Mouse (Mus musculus) ovary, postnatal 36 days (tissue): ENCODE results near the gene Socs5.

Experiments
- DNase-seq: peaks from one replicate; pipeline ENCODE4 v3.0.0; 2022; ENCODE audit warnings: low spot score, mixed read lengths

Gene Socs5

DNA sequence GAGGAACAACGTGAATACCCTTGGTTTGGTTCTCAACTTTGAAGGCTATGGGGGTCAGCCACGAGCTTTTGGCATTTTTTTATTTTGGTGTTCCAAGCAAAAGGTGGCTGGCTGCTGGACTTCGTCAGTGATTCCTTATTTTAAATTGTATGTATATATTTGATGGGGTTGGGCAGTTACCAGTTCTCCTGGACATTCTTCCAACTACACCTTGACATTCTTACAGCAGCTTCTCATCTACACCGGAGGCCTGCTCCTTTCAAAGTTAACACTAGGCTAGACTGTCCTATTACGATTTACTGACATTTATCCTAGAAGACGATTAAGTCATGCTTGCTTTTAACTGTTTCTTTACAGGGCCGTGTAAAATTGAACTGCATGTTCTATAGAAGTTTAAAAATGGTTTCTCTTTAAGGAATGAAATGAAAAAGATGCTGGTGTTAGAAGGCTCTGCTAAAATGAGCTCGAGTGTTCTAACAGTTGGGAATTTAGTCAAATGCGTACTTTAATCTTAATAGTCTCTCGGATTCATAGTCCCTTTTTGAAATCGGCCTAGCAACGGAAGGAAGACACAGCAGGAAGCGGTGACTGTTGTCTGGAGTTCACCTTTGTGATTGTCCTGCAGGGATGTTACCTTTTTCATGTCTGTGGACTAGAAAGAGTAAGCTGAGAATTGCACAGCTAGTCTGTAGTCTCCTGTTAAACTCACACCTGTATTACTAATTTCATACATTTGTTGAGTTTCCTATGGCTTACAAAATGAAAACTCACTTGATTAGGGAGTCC lies 1.2 kb downstream of the Socs5 start:
- no peak for DNase-seq

- DNase-seq, result no peak
These were observed 2.0 kb downstream of the Socs5 start for GRCm38 (mm10) chr17:87109504-87109903.

GRCm38 (mm10) chr17:87112852-87113592 lies 5.5 kb downstream of the Socs5 start:
- no peak for DNase-seq

DNA sequence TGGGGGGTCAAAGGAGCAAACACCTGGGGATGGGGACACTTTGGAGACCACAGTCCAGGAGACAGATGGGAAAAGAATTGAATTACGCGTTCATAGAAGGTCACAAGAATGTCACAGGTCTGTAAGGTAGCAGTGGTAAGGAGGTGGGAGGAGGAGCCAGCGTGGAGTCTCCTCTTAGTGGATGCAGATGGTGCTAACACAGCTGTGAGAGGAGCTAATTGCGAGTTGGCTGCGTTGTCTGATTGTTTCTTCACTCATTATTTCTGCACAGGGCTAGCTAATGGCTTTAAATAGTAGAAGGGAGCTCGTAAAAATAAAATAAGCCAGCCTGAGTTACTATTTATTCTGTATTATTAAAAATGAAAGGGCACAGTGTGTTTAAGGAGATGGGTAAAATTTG lies 8.1 kb downstream of the Socs5 start:
- DNase-seq, result no peak

GRCm38 (mm10) chr17:87118966-87119526 lies 11.6 kb downstream of the Socs5 start:
- no peak for DNase-seq

DNA sequence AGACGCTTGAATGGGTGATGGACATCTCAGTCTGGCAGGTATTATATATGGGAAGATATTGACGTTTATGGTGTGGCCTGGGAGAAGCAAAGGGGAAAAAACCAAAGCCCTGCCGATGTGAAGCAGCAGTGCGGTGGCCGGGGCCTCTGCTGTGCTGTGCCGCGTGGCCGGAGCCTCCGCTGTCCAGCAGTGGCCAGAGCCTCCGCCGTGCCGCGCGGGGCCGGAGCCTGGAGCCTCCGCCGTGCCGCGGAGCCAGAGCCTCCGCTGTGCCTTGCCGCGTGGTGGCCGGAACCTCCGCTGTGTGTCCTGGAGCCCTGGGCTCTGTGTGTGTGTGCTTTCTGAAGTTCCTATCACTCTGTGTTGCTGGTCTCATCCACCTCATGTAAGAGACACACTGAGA lies 17.9 kb downstream of the Socs5 start:
- peak; percentile 20 for DNase-seq

- no peak for DNase-seq
These were observed 24.8 kb downstream of the Socs5 start for GRCm38 (mm10) chr17:87132258-87132657.

DNA sequence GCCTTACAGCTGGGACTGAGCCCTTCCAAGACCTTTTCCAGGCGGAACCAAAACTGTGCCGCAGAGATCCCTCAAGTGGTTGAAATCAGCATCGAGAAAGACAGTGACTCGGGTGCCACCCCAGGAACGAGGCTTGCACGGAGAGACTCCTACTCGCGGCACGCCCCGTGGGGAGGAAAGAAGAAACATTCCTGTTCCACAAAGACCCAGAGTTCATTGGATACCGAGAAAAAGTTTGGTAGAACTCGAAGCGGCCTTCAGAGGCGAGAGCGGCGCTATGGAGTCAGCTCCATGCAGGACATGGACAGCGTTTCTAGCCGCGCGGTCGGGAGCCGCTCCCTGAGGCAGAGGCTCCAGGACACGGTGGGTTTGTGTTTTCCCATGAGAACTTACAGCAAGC lies 26.3 kb downstream of the Socs5 start:
- DNase-seq, result peak; percentile 40

- no peak for DNase-seq
These were observed 27.2 kb downstream of the Socs5 start for GRCm38 (mm10) chr17:87134631-87135030.

GRCm38 (mm10) chr17:87135741-87136140 lies 28.3 kb downstream of the Socs5 start:
- no peak for DNase-seq

GRCm38 (mm10) chr17:87141188-87141935 lies 33.9 kb downstream of the Socs5 start:
- DNase-seq, result no peak

DNA sequence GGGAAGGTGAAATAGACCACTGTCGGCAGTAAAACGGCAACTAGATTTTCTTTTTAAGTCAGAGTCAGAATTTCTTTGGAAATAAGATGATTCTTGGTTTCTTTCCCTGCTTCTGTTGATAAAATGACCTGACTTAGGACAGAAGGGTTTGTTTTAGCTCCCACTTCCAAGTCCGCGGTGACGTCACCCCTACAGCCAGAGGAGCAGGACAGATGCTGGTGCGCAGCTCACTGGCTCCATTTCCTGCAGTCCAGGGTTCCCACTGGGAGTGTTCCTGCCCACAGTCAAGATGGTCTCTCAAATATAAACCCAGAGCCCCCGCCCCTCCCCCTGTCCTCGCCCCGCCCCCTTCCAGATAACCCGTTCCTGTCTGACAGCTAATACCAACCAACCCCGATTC lies 34.8 kb downstream of the Socs5 start:
- DNase-seq, result peak; percentile 45

GRCm38 (mm10) chr17:87143186-87143585 lies 35.7 kb downstream of the Socs5 start:
- no peak for DNase-seq

GRCm38 (mm10) chr17:87146415-87147021 lies 39.0 kb downstream of the Socs5 start:
- DNase-seq, result no peak

GRCm38 (mm10) chr17:87149762-87150161 lies 42.3 kb downstream of the Socs5 start:
- no peak for DNase-seq

DNA sequence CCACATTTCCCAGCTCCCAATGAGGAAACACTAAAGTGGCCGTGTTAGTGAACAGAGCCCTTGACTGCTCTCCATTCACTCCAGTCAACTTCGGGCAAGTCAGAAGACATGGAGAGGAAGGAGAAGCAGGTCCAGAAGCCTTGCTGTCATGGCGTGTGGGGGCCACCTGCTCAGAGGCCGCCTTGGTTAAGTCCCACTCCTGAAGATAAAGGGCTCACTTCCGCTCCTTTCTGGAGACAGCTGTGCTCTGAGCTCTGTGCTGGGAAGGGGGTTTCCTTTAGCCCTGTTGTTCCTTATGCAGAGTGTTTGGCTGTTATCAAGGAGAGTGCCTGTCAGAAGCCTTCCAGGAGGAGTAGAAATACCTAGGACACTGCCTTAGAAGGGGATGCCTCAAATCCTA lies 45.5 kb downstream of the Socs5 start:
- no peak for DNase-seq

DNA sequence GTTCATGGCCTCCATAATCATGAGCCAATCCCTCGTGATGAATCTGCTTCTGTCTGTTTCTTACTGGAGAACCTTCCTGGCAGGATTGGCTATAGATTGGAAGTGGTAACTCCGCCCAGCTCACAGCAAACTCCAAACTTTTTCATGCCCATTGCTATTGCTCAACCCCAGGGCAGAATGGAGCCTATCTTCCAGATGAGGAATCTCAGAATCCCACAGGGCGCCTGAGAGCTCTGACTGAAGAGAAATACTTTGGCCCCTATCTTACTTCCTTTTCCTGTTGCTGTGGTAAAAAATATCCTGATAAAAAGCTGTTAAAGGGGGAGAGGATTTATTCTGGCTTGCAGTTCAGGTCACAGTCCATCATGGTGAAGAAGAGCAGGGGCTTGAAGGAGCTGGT lies 48.2 kb downstream of the Socs5 start:
- DNase-seq, result no peak

GRCm38 (mm10) chr17:87157739-87158138 lies 50.3 kb downstream of the Socs5 start:
- peak; percentile 21 for DNase-seq

GRCm38 (mm10) chr17:87158597-87158996 lies 51.1 kb downstream of the Socs5 start:
- no peak for DNase-seq

DNA sequence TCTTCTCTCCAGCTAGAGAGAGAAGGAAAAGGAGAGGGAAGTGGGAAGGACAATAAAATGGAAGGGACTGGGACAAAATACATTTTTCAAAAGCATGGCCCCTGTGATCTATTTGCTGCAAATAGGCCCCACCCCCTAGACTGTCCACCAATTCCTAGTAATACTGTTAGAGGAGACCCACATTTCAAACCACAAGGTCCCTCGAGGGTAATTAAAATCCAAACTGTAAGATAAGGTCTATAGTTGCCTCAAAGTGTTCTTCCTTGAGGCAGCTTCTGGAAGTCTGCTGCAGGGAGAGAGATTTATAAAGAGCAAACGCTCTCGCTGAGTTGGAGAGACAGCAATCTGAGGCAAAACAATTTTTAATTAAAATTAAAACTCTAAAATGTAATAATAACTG lies 52.8 kb downstream of the Socs5 start:
- DNase-seq, result no peak

DNA sequence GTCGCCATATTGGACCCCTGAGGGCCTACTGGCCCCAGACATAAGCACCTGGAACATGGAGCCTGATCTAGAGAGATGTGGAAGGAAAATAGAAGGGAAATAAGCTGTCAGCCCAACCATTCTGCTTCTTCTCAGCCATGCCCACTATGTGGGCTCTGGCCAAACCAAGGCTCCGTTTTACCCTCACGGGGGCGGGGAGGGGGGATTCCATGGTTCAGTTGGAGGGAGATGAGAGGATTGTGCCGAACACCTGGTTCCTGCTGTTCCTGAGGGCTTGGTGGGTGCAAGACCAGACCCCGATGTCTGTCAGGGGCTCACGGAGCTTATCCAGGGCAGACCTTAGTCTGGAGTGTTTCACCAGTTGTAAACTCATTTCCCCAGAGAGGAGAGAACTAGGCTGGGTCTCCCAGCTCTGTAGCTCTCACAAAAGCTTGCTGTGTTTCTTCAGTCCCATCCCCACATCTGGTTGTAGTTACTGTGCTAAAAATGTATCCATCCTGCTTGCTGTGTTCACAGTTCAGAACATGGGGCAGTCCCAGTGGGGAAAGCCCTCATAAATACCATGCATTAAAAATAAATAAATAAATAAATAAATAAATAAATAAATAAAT lies 56.9 kb downstream of the Socs5 start:
- no peak for DNase-seq

- DNase-seq, result no peak
These were observed 59.9 kb downstream of the Socs5 start for GRCm38 (mm10) chr17:87167407-87167806.
